Mouse (Mus musculus): ENCODE results near the gene Glt6d1.

The Glt6d1 gene

DNA sequence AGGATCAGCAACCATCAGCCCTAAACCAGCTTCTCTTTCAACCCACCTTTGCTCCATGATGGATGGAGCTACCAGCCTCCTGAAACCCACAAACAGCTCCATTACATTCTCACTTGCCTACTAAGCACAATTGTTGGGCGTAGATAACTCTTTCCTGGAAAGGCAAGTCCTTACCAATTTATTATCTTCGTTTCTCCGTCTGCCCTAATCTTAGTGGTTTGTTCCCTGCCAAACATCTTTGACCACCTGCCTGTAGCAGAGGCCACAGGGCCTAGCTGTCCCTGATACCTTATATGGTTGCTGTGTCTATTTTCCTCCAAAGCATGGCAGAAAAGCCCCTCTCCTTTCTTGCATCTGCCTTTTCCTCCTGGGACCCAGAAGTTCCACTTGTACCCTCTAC lies 26.6 kb downstream of the Glt6d1 start:
- no peak for DNase-seq

DNA sequence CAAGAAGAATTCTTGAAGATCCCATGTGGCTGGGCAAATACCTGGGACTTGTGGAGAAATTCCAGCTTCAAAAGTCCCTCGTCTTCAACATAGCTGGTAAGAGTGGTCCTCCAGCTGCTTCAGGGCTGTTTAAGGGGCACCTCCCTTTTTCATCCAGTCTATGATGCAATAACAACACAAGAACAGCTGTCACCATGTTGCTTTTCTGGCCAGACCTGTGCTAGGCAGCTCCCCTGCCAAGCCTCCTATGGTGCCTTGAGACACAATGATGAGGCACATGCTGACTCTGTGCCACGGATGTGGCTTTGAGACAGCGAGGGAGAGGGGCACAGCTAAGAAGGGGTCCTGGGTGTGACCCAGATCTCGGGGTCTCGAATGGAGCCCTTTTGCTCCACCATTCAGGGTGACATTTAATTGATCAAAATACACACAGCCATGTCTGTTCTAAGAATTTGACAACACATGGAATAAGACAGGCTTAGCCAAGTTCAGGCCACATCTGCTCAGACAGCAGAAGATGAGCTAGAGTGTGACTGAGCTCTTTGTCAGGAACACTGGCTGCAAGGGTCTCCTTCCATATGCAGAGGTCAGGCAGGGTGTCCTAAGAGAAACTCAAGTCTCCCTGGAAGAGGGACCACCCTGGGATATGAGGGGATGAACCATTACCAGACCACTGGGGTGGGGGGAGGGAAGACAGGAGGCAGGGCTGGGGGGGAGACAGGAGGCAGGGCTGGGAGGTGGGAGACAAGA lies 29.9 kb downstream of the Glt6d1 start:
- peak; percentile 23 for DNase-seq

DNA sequence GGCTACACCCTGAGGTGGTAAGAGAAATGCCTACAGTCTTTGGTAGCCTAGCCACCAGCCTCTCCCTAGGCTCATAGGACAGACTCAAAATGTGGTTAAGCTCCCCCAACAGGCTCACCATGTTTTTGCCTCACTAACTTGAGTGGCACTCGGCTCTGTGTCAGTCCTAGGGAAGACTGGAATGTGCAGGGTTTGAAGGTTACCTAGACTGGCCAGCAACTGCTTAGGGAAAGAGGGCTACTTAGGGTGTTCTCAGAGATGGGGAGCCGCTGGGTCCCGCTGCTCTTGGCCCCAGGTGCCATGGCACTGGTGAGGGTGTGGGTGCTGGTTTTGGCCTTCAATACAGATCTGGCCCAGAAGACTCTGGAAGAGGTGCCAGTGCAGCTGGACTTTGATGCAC lies 33.7 kb downstream of the Glt6d1 start, which contains the start of gene Gm13539:
TSS of gene Gm13539 (plus strand) at position 301 of the 400 bp plus-strand sequence.
- DNase-seq: no peak

DNA sequence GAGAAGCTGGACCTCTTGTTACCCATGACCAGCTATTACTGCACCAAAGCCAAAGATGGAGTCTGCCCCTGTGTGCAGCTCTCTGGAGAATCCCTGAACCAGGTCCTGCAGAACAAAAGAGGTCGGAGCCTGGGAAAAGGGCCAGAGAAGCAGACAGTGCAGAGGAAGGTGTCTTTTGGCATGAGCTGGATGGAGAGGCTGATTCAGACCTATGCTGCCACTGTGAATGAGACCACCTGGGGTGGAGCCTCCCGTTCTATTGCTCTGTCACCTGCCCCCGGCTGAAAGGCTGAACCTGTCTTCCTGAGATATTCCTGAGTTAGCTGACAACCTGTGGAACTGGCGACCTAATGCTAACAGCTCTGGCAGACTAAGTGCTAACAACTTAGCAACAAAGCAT lies 34.7 kb downstream of the Glt6d1 start:
- DNase-seq: no peak

- DNase-seq: no peak
Measured at GRCm38 (mm10) chr2:25779076-25779475, 36.6 kb downstream of the Glt6d1 start.

GRCm38 (mm10) chr2:25776717-25777116 lies 38.9 kb downstream of the Glt6d1 start, which contains the start of gene Lcn11:
Lcn11 (plus strand) TSS chr2:25777017.
- DNase-seq: no peak

GRCm38 (mm10) chr2:25775991-25776390 lies 39.7 kb downstream of the Glt6d1 start:
- no peak for DNase-seq

GRCm38 (mm10) chr2:25774640-25775039 lies 41.0 kb downstream of the Glt6d1 start:
- no peak for DNase-seq

GRCm38 (mm10) chr2:25773507-25773906 lies 42.1 kb downstream of the Glt6d1 start:
- no peak for DNase-seq

- no peak for DNase-seq
Measured at GRCm38 (mm10) chr2:25767764-25768163, 47.9 kb downstream of the Glt6d1 start.

DNA sequence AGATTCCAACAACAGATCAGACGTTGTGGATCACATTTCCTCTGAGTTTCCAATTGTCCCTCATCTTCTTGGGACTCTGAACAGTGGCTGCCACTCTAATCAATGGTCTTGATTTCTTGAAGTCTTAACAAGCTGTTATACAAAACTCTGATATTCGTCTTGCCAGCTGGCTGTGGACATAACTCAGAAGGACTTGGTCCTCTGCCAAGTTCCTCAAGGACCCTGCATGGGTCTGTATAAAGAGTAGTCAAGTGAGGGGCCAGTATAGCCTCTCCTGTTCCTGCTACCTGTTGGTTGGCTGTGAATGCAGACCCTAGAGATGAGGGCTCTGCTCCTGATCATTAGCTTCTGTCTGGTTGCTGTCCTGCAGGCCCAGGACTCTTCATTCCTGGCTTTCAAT lies 50.4 kb downstream of the Glt6d1 start, which contains the start of gene Lcn3:
TSS of gene Lcn3 (plus strand) at position 301 of the 400 bp plus-strand sequence.
- no peak for DNase-seq

DNA sequence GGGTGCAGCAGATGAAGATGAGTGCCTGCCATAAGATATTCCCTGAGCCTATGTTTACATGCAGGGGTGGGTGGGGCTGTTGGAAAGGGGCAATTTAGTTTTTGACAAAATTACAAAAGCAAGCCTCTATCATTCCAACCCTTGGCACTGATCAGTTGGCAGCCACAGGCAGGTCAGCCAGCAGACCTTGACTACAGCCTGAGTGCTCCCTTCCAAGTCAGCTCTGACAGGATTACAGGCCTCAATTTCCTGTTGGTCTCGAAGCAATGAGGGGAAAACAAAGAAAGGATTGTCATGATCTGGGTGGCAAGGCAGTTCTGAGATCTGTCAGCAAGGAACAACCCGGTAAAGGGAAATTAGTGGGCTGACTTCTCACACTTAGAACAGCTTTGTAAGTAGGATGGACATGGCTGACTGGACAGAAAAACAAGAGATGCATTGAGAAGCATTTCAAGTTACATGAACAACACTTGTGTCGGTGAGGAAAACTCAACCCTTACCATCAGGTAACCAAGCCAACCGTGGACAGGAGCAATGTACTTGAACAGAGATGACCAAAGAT lies 57.5 kb downstream of the Glt6d1 start:
- DNase-seq: no peak

DNA sequence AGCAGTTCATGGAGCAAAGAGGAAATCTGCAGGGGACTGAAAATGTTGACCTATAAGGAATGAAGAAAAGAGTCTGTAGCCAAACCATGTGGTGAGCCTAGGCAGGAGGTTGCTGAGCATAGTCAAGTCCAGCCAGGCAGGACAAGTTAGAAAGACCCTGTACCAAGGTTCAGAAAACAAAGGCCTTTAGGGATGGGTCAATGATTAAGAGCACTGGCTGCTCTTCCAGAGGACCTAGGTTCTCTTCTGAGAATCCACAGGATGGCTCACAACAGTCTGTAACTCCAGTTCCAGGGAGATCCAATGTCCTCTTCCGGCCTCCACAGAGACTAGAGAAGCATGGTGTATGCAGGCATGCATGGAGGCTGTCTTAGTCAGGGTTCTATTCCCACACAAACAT lies 61.4 kb downstream of the Glt6d1 start:
- DNase-seq: no peak
